Mouse (Mus musculus) heart, postnatal 0 days (tissue): ENCODE measurements around the gene Ccser2.

Experiments
- CTCF ChIP-seq: IDR thresholded peaks from 2 replicates; pipeline ENCODE4 v1.5.1; 2016; ENCODE audit warnings: antibody characterized with exemption, control low read depth, low read depth
- EP300 ChIP-seq: IDR thresholded peaks from 2 replicates; pipeline ENCODE4 v1.6.1; 2016; ENCODE audit warnings: antibody characterized with exemption, low read depth

GRCm38 (mm10) chr14:36965421-36965820 lies 3.2 kb downstream of the Ccser2 start:
- no peak for TF ChIP-seq CTCF
- no peak for TF ChIP-seq EP300
